Mouse (Mus musculus): ENCODE measurements at regions not wholly inside any gene's neighbourhood (a gene's known extent, or its start where the extent isn't known, plus 50 kb on each side); places are given as distances from the start of the nearest gene placed in this dataset.
A peak's percentile ranks its signal among the peaks of the same experiment; 100 is the strongest.

- H3K27me3 ChIP-seq (ENCODE audit: control insufficient read depth, insufficient read depth, low read length) = no peaks in the 10 kb centered on the region
- no peak for ATAC-seq (ENCODE audit: low FRiP score, low TSS enrichment)
- H3K9ac ChIP-seq (ENCODE audit: low read length) = no peak overlapping the region
- no peaks in the 10 kb centered on the region for H3K4me1 ChIP-seq (replicated peaks; ENCODE audit: control insufficient read depth, insufficient read depth)
- TF ChIP-seq EP300 (optimal IDR thresholded peaks at IDR 0.05) (no peak), CTCF (IDR thresholded peaks at IDR 0.05; ENCODE audit: low read depth) (no peak)
- H3K4me3 ChIP-seq (ENCODE audit: low read depth, low read length) = no peak overlapping the region
- H3K27ac ChIP-seq (replicated peaks) = no peak overlapping the region
- no peak for DNase-seq (ENCODE audit: low spot score)
- H3K4me2 ChIP-seq (replicated peaks; ENCODE audit: low read depth) = no peak overlapping the region
- no peaks in the 10 kb centered on the region for H3K9me3 ChIP-seq (ENCODE audit: control insufficient read depth, low read length)
- WGBS = 49% methylated on average over 2 of the region's 2 CpGs
- H3K36me3 ChIP-seq (ENCODE audit: control insufficient read depth, insufficient read depth, low read length) = no peaks in the 10 kb centered on the region
Observed at GRCm38 (mm10) chr2:162837776-162838175, 93.6 kb upstream of the Srsf6 start.

GRCm38 (mm10) chr2:162833741-162834140 lies 97.6 kb upstream of the Srsf6 start:
- ATAC-seq (ENCODE audit: low FRiP score, low TSS enrichment) (no peak), DNase-seq (ENCODE audit: low spot score) (no peak)
- 85% methylated on average over 6 of the region's 6 CpGs for WGBS

GRCm38 (mm10) chr2:162818787-162819186 lies 112.5 kb upstream of the Srsf6 start:
- no peak overlapping the region for H3K27ac ChIP-seq (replicated peaks)
- peak; percentile 13 for DNase-seq (ENCODE audit: low spot score)
- TF ChIP-seq CTCF (IDR thresholded peaks at IDR 0.05; ENCODE audit: low read depth) (no peak), EP300 (optimal IDR thresholded peaks at IDR 0.05) (no peak)
- 92% methylated on average over 4 of the region's 4 CpGs for WGBS
- no peaks in the 10 kb centered on the region for H3K9me3 ChIP-seq (ENCODE audit: control insufficient read depth, low read length)
- H3K9ac ChIP-seq (ENCODE audit: low read length) = no peak overlapping the region
- H3K4me2 ChIP-seq (replicated peaks; ENCODE audit: low read depth) = no peak overlapping the region
- no peaks in the 10 kb centered on the region for H3K36me3 ChIP-seq (ENCODE audit: control insufficient read depth, insufficient read depth, low read length)
- no peak for ATAC-seq (ENCODE audit: low FRiP score, low TSS enrichment)
- H3K4me3 ChIP-seq (ENCODE audit: low read depth, low read length) = no peak overlapping the region
- no peaks in the 10 kb centered on the region for H3K4me1 ChIP-seq (replicated peaks; ENCODE audit: control insufficient read depth, insufficient read depth)
- H3K27me3 ChIP-seq (ENCODE audit: control insufficient read depth, insufficient read depth, low read length) = no peaks in the 10 kb centered on the region

More at GRCm38 (mm10) chr2:162833741-162834140, 97.6 kb upstream of the Srsf6 start:
- H3K9ac ChIP-seq (ENCODE audit: low read length) = no peak overlapping the region
- H3K4me1 ChIP-seq (replicated peaks; ENCODE audit: control insufficient read depth, insufficient read depth) = no peaks in the 10 kb centered on the region
- no peak overlapping the region for H3K4me3 ChIP-seq (ENCODE audit: low read depth, low read length)
- no peaks in the 10 kb centered on the region for H3K36me3 ChIP-seq (ENCODE audit: control insufficient read depth, insufficient read depth, low read length)
- no peaks in the 10 kb centered on the region for H3K9me3 ChIP-seq (ENCODE audit: control insufficient read depth, low read length)
- H3K4me2 ChIP-seq (replicated peaks; ENCODE audit: low read depth) = no peak overlapping the region
- H3K27ac ChIP-seq (replicated peaks) = no peak overlapping the region
- H3K27me3 ChIP-seq (ENCODE audit: control insufficient read depth, insufficient read depth, low read length) = no peaks in the 10 kb centered on the region
- TF ChIP-seq CTCF (IDR thresholded peaks at IDR 0.05; ENCODE audit: low read depth) = no peak
- TF ChIP-seq EP300 (optimal IDR thresholded peaks at IDR 0.05) = no peak

- Histone ChIP-seq H3K4me1 (replicated peaks; ENCODE audit: control insufficient read depth, insufficient read depth) (no peaks in the 10 kb centered on the region), H3K36me3 (ENCODE audit: control insufficient read depth, insufficient read depth, low read length) (no peaks in the 10 kb centered on the region), H3K9ac (ENCODE audit: low read length) (no peak overlapping the region), H3K4me2 (replicated peaks; ENCODE audit: low read depth) (no peak overlapping the region), H3K4me3 (ENCODE audit: low read depth, low read length) (no peak overlapping the region), H3K9me3 (ENCODE audit: control insufficient read depth, low read length) (no peaks in the 10 kb centered on the region), H3K27me3 (ENCODE audit: control insufficient read depth, insufficient read depth, low read length) (no peaks in the 10 kb centered on the region), H3K27ac (replicated peaks) (no peak overlapping the region)
- ATAC-seq (ENCODE audit: low FRiP score, low TSS enrichment) = no peak
- TF ChIP-seq EP300 (optimal IDR thresholded peaks at IDR 0.05) = no peak
- peak; percentile 49 for TF ChIP-seq CTCF (IDR thresholded peaks at IDR 0.05; ENCODE audit: low read depth)
- DNase-seq (ENCODE audit: low spot score) = peak; percentile 16
- WGBS = 58% methylated on average over 2 of the region's 2 CpGs
Observed at GRCm38 (mm10) chr2:162814205-162814604, 117.1 kb upstream of the Srsf6 start.

- TF ChIP-seq EP300 (optimal IDR thresholded peaks at IDR 0.05) = no peak
- TF ChIP-seq CTCF (IDR thresholded peaks at IDR 0.05; ENCODE audit: low read depth) = no peak
- no peak overlapping the region for H3K27ac ChIP-seq (replicated peaks)
- H3K4me1 ChIP-seq (replicated peaks; ENCODE audit: control insufficient read depth, insufficient read depth) = no peaks in the 10 kb centered on the region
- H3K36me3 ChIP-seq (ENCODE audit: control insufficient read depth, insufficient read depth, low read length) = no peaks in the 10 kb centered on the region
- no peak overlapping the region for H3K4me2 ChIP-seq (replicated peaks; ENCODE audit: low read depth)
- no peak overlapping the region for H3K4me3 ChIP-seq (ENCODE audit: low read depth, low read length)
- WGBS = 79% methylated on average over 10 of the region's 10 CpGs
- H3K9me3 ChIP-seq (ENCODE audit: control insufficient read depth, low read length) = no peaks in the 10 kb centered on the region
- no peak for ATAC-seq (ENCODE audit: low FRiP score, low TSS enrichment)
- no peaks in the 10 kb centered on the region for H3K27me3 ChIP-seq (ENCODE audit: control insufficient read depth, insufficient read depth, low read length)
- no peak overlapping the region for H3K9ac ChIP-seq (ENCODE audit: low read length)
- DNase-seq (ENCODE audit: low spot score) = no peak
Observed at GRCm38 (mm10) chr2:162807747-162808146, 123.6 kb upstream of the Srsf6 start.

- 63% methylated on average over 4 of the region's 4 CpGs for WGBS
- TF ChIP-seq CTCF (IDR thresholded peaks at IDR 0.05; ENCODE audit: low read depth) = no peak
- TF ChIP-seq EP300 (optimal IDR thresholded peaks at IDR 0.05) = no peak
- Histone ChIP-seq H3K4me3 (ENCODE audit: low read depth, low read length) (no peak overlapping the region), H3K4me1 (replicated peaks; ENCODE audit: control insufficient read depth, insufficient read depth) (no peaks in the 10 kb centered on the region), H3K27me3 (ENCODE audit: control insufficient read depth, insufficient read depth, low read length) (no peaks in the 10 kb centered on the region), H3K4me2 (replicated peaks; ENCODE audit: low read depth) (no peak overlapping the region), H3K36me3 (ENCODE audit: control insufficient read depth, insufficient read depth, low read length) (no peaks in the 10 kb centered on the region), H3K9ac (ENCODE audit: low read length) (no peak overlapping the region), H3K27ac (replicated peaks) (no peak overlapping the region), H3K9me3 (ENCODE audit: control insufficient read depth, low read length) (no peaks in the 10 kb centered on the region)
- DNase-seq (ENCODE audit: low spot score) = no peak
- no peak for ATAC-seq (ENCODE audit: low FRiP score, low TSS enrichment)
Observed at GRCm38 (mm10) chr2:162796528-162796927, 134.8 kb upstream of the Srsf6 start.

Data from stomach, postnatal 0 days (tissue).